Mouse (Mus musculus) thymus, adult 2 months (tissue): ENCODE measurements around the gene Cyp2w1.

ENCODE experiments used
- CTCF ChIP-seq: fragments of 200-500 bp; IDR thresholded peaks from 2 replicates; pipeline ENCODE4 v1.5.1; 2012; ENCODE audit warnings: mild to moderate bottlenecking, control low read depth, low read length, moderate library complexity, borderline replicate concordance; ENCODE audit not compliant: control insufficient read depth, poor library complexity, insufficient read depth; ENCODE audit errors: extremely low read depth
- POLR2A ChIP-seq: fragments of 200-500 bp; IDR thresholded peaks from 2 replicates; pipeline ENCODE4 v1.6.1; 2012; ENCODE audit warnings: mild to moderate bottlenecking, low read length, control low read depth, moderate library complexity; ENCODE audit not compliant: control insufficient read depth, poor library complexity, insufficient read depth; ENCODE audit errors: extremely low read depth

- TF ChIP-seq CTCF (no peak), POLR2A (no peak)
Observed at GRCm38 (mm10) chr5:139367884-139368458, 15.6 kb downstream of the Cyp2w1 start.
